Mouse (Mus musculus): ENCODE results near the gene Mt2. TPM values are rescaled to one million over a fixed set of nuclear protein-coding genes. Genes with fewer than 3 reads are reported as not detected.
A peak's percentile ranks its signal among the peaks of the same experiment; 100 is the strongest.

The Mt2 gene
- polyA plus RNA-seq, 1 experiment from 2014 or later, result 1,547 TPM

DNA sequence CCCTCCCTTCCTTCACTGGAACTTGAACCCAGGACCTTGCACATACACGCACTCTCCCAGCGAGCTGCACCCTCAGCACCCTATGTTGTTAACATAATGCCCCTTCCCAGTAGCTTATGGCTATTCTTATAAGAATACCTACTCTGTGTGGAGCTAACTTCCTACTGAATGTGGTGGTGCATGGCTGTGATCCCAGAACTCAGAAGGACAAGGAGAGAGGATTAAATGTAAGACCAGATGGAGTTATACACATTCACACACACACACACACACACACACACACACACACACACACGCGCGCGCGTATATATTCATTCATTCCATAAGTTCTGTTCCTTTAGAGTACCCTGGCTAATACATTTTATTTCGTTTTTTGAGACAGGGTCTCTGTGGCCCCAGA, 33.8 kb downstream of the Mt2 start:
- Histone ChIP-seq H3K9me3 (replicated peaks; ENCODE audit: control insufficient read depth, low read length) (no peaks in the 10 kb centered on the region), H3K4me1 (ENCODE audit: control insufficient read depth, low read depth, low read length) (no peaks in the 10 kb centered on the region), H3K9ac (ENCODE audit: low read depth, low read length) (no peak overlapping the region), H3K4me3 (ENCODE audit: low read depth, low read length) (no peak overlapping the region), H3K36me3 (ENCODE audit: control insufficient read depth, insufficient read depth) (no peaks in the 10 kb centered on the region), H3K27me3 (ENCODE audit: control insufficient read depth, insufficient read depth, low read depth, low read length) (no peaks in the 10 kb centered on the region), H3K4me2 (ENCODE audit: low read depth, low read length) (no peak overlapping the region), H3K27ac (ENCODE audit: low read length) (no peak overlapping the region)
- ATAC-seq (ENCODE audit: low read depth), result no peak
- WGBS (ENCODE audit: insufficient replicate concordance), result 70% methylated on average over 8 of the region's 8 CpGs

DNA sequence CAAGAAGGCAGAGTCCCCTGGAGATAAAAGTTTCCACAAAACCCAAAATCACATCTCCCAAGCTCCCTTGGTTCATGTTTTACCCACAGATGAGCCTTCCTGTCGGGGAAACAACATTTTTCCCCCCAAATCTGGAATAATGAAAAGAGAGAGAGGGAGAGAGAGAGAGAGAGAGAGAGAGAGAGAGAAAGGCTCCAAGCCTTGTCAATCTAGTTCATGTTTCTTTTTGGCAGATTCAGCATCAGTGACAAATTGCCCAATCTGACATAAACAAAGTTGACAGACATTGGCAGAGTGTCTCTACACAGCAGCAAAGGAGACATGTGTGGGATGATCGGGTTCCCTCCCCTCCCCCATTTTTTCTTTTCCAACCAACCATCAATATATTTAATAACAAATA, 35.0 kb downstream of the Mt2 start:
- ATAC-seq (ENCODE audit: low read depth), result no peak
- 34% methylated on average over 2 of the region's 2 CpGs for WGBS (ENCODE audit: insufficient replicate concordance)
- no peaks in the 10 kb centered on the region for H3K9me3 ChIP-seq (replicated peaks; ENCODE audit: control insufficient read depth, low read length)
- H3K9ac ChIP-seq (ENCODE audit: low read depth, low read length), result no peak overlapping the region
- H3K4me2 ChIP-seq (ENCODE audit: low read depth, low read length), result no peak overlapping the region
- H3K36me3 ChIP-seq (ENCODE audit: control insufficient read depth, insufficient read depth), result no peaks in the 10 kb centered on the region
- H3K27me3 ChIP-seq (ENCODE audit: control insufficient read depth, insufficient read depth, low read depth, low read length), result no peaks in the 10 kb centered on the region
- no peaks in the 10 kb centered on the region for H3K4me1 ChIP-seq (ENCODE audit: control insufficient read depth, low read depth, low read length)
- H3K27ac ChIP-seq (ENCODE audit: low read length), result no peak overlapping the region
- no peak overlapping the region for H3K4me3 ChIP-seq (ENCODE audit: low read depth, low read length)

DNA sequence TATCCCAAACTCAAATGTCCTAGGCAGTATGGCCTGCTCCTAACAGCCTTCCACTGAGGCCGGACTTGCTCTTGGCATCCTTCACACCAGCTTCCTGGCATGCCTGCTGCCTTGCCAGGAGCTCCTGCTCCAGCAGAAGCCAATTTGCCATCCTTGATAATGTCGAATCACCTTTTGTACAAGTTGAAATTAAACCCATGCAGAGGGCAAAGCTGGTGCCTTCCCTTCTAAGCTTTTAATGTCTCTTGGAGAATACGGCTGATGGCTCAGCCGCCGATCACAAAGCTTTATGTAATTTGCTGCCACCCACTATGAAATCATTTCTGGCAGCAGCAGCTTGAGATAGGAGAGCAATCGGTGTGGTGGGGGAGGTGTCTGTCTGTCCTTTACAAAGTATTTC, 37.2 kb downstream of the Mt2 start:
- H3K4me2 ChIP-seq (ENCODE audit: low read depth, low read length), result no peak overlapping the region
- H3K9me3 ChIP-seq (replicated peaks; ENCODE audit: control insufficient read depth, low read length), result no peaks in the 10 kb centered on the region
- no peaks in the 10 kb centered on the region for H3K36me3 ChIP-seq (ENCODE audit: control insufficient read depth, insufficient read depth)
- no peak overlapping the region for H3K9ac ChIP-seq (ENCODE audit: low read depth, low read length)
- H3K4me3 ChIP-seq (ENCODE audit: low read depth, low read length), result no peak overlapping the region
- ATAC-seq (ENCODE audit: low read depth), result no peak
- H3K27ac ChIP-seq (ENCODE audit: low read length), result no peak overlapping the region
- no peaks in the 10 kb centered on the region for H3K27me3 ChIP-seq (ENCODE audit: control insufficient read depth, insufficient read depth, low read depth, low read length)
- H3K4me1 ChIP-seq (ENCODE audit: control insufficient read depth, low read depth, low read length), result peaks cover 5% of the 10 kb centered on the region
- 63% methylated on average over 6 of the region's 6 CpGs for WGBS (ENCODE audit: insufficient replicate concordance)

DNA sequence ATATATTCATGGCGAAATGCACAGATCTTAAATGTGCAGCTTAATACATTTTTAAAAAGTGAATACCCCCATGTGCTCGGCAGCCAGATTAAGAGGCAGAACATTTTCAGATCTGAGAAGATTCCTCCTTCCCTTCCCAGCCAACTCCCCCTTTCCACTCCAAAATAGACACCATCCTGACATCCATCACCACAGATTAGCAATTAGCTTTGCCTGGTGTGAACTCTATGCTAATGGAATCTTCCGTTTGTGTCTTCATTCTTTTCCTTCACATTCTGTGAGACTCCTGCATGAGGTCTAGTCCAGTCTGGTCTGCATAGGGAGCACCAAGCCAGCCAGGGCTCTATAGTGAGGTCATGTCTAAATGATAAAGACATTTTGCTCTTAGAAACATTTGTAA, 37.8 kb downstream of the Mt2 start:
- 64% methylated on average over 3 of the region's 3 CpGs for WGBS (ENCODE audit: insufficient replicate concordance)
- no peak overlapping the region for H3K9ac ChIP-seq (ENCODE audit: low read depth, low read length)
- ATAC-seq (ENCODE audit: low read depth), result no peak
- H3K27ac ChIP-seq (ENCODE audit: low read length), result no peak overlapping the region
- H3K4me2 ChIP-seq (ENCODE audit: low read depth, low read length), result no peak overlapping the region
- no peak overlapping the region for H3K4me3 ChIP-seq (ENCODE audit: low read depth, low read length)
- H3K27me3 ChIP-seq (ENCODE audit: control insufficient read depth, insufficient read depth, low read depth, low read length), result no peaks in the 10 kb centered on the region
- no peaks in the 10 kb centered on the region for H3K36me3 ChIP-seq (ENCODE audit: control insufficient read depth, insufficient read depth)
- H3K4me1 ChIP-seq (ENCODE audit: control insufficient read depth, low read depth, low read length), result peaks cover 9% of the 10 kb centered on the region
- H3K9me3 ChIP-seq (replicated peaks; ENCODE audit: control insufficient read depth, low read length), result no peaks in the 10 kb centered on the region

DNA sequence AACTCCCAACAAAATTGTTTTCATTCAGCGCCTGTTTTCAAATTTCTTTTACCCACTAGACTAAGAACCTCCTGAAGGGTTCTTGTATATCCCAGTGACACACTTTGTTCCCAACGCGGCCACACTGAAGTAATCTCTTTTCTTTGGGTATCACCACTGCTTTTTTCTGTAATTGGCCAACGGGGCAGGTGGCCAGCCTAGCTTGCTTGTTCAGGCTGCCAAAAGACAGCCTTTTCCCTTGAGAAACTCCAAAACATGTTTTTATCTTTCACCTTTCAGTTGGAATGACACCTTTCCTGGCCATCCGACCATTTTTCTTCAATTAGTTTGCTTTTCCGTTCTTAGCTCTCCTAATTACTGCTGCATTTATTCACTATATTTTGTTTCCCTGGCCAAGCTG, 41.4 kb downstream of the Mt2 start:
- Histone ChIP-seq H3K4me1 (ENCODE audit: control insufficient read depth, low read depth, low read length) (peaks cover 25% of the 10 kb centered on the region), H3K27ac (ENCODE audit: low read length) (no peak overlapping the region)

DNA sequence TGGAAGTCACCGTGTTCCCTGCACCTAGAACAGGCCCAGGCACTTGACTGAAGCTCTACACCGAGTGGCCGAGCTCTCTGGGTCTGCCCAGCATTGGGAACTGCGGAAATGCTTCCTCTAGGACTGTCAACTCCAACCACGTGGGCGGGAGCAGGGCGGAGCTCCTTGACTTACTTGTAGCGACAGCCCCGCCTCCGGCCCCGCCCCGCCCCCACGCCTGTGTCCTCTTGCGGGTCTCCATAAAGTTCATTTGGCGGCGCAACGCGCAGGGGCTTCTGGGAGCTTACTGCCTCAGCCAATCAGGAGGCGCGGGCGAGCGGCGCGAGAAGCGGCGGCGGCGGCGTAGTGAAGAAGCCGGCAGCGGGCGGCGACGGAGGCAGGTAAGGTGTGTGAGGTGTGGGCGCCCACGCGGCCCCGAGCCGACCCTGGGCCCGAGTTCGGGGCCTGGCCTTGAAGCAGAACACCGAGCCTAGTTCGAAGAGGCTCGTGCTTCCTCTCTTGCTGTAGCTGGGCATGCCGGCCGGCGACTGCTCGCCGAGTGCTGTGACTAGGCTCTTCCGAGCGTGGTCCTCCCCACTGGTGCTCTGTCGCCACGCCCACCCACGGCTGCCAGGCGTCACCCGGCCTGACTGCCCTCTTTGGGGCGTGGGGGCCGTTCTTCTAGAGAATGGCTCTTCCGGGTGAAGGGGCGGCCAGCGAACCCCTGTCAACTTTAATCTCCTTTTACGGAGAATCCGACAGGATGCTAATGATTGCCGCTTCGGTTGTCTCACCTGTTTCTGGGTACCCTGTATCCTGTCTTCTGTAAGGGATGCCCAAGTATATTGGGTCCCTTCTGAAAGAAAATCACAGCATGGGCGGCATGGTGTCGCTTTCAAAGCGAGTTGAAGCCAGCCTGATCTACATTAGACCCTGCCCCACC, 42.0 kb downstream of the Mt2 start, which contains the start of gene Nup93:
Gene Nup93 (plus strand): TSS at position 313 of the 922 bp plus-strand sequence.
- Histone ChIP-seq H3K9ac (ENCODE audit: low read depth, low read length) (peak within 1 kb of the TSS; percentile 85), H3K27me3 (ENCODE audit: control insufficient read depth, insufficient read depth, low read depth, low read length) (no peaks in the 10 kb centered on the region), H3K9me3 (replicated peaks; ENCODE audit: control insufficient read depth, low read length) (no peaks in the 10 kb centered on the region), H3K4me3 (ENCODE audit: low read depth, low read length) (peak within 1 kb of the TSS; percentile 89), H3K4me2 (ENCODE audit: low read depth, low read length) (peak within 1 kb of the TSS; percentile 95), H3K27ac (ENCODE audit: low read length) (peak within 1 kb of the TSS; percentile 81), H3K4me1 (ENCODE audit: control insufficient read depth, low read depth, low read length) (peaks cover 25% of the 10 kb centered on the region), H3K36me3 (ENCODE audit: control insufficient read depth, insufficient read depth) (no peaks in the 10 kb centered on the region)
- ATAC-seq (ENCODE audit: low read depth), result peak; percentile 95
- under 1% methylated on average over 66 of the region's 68 CpGs for WGBS (ENCODE audit: insufficient replicate concordance)

More for the DNA sequence above, 41.4 kb downstream of the Mt2 start:
- H3K4me3 ChIP-seq (ENCODE audit: low read depth, low read length), result peak overlapping the region; percentile 89
- H3K27me3 ChIP-seq (ENCODE audit: control insufficient read depth, insufficient read depth, low read depth, low read length), result no peaks in the 10 kb centered on the region
- ATAC-seq (ENCODE audit: low read depth), result no peak
- 49% methylated on average over 6 of the region's 6 CpGs for WGBS (ENCODE audit: insufficient replicate concordance)
- H3K36me3 ChIP-seq (ENCODE audit: control insufficient read depth, insufficient read depth), result no peaks in the 10 kb centered on the region
- H3K9me3 ChIP-seq (replicated peaks; ENCODE audit: control insufficient read depth, low read length), result no peaks in the 10 kb centered on the region
- H3K9ac ChIP-seq (ENCODE audit: low read depth, low read length), result 0 out of 2 replicates have a peak overlapping the region, but pooled peaks have one; percentile 14
- H3K4me2 ChIP-seq (ENCODE audit: low read depth, low read length), result peak overlapping the region; percentile 95

Other genes starting within 250 kb of the Mt2 start
- gene Amfr, start 159.8 kb upstream of the Mt2 start, polyA plus RNA-seq (2015; fragmentation: Nextera tagmentation; extraction: Ambion mirVana), result 31.5 and 38.6 TPM in 2 replicates
- gene Nudt21, start 135.6 kb upstream of the Mt2 start, polyA plus RNA-seq (2015; fragmentation: Nextera tagmentation; extraction: Ambion mirVana), result 73.7 and 81.3 TPM in 2 replicates
- gene Ogfod1, start 135.5 kb upstream of the Mt2 start, polyA plus RNA-seq (2015; fragmentation: Nextera tagmentation; extraction: Ambion mirVana), result 4.4 and 5.5 TPM in 2 replicates
- gene Bbs2, start 73.7 kb upstream of the Mt2 start, polyA plus RNA-seq (2015; fragmentation: Nextera tagmentation; extraction: Ambion mirVana), result 3.0 and 3.2 TPM in 2 replicates
- gene Mt4, start 35.5 kb upstream of the Mt2 start, polyA plus RNA-seq (2015; fragmentation: Nextera tagmentation; extraction: Ambion mirVana), result 0.27 and 0.67 TPM in 2 replicates
- 0.18 and 0.19 TPM in 2 replicates for gene Mt3, start 20.1 kb upstream of the Mt2 start, polyA plus RNA-seq (2015; fragmentation: Nextera tagmentation; extraction: Ambion mirVana)
- 6,330 and 6,428 TPM in 2 replicates for gene Mt1, start 6.4 kb downstream of the Mt2 start, polyA plus RNA-seq (2015; fragmentation: Nextera tagmentation; extraction: Ambion mirVana)
- 34.0 and 37.7 TPM in 2 replicates for gene Nup93, start 41.9 kb downstream of the Mt2 start, polyA plus RNA-seq (2015; fragmentation: Nextera tagmentation; extraction: Ambion mirVana)
- 0.20 and 0.46 TPM in 2 replicates for gene Slc12a3, start 156.5 kb downstream of the Mt2 start, polyA plus RNA-seq (2015; fragmentation: Nextera tagmentation; extraction: Ambion mirVana)
- gene Herpud1, start 213.8 kb downstream of the Mt2 start, polyA plus RNA-seq (2015; fragmentation: Nextera tagmentation; extraction: Ambion mirVana), result 197 and 219 TPM in 2 replicates